Mouse (Mus musculus) thymus, adult 2 months (tissue): ENCODE results near the gene Cep152.

Experiments
- CTCF ChIP-seq: fragments of 200-500 bp; IDR thresholded peaks from 2 replicates; pipeline ENCODE4 v1.5.1; 2012; ENCODE audit warnings: mild to moderate bottlenecking, control low read depth, low read length, moderate library complexity, borderline replicate concordance; ENCODE audit not compliant: control insufficient read depth, poor library complexity, insufficient read depth; ENCODE audit errors: extremely low read depth
- POLR2A ChIP-seq: fragments of 200-500 bp; IDR thresholded peaks from 2 replicates; pipeline ENCODE4 v1.6.1; 2012; ENCODE audit warnings: mild to moderate bottlenecking, low read length, control low read depth, moderate library complexity; ENCODE audit not compliant: control insufficient read depth, poor library complexity, insufficient read depth; ENCODE audit errors: extremely low read depth

- TF ChIP-seq POLR2A (no peak), CTCF (no peak)
These were observed 83.5 kb downstream of the Cep152 start for GRCm38 (mm10) chr2:125541451-125541850.
